Mouse (Mus musculus) limb, embryonic 13.5 days (tissue): ENCODE data around the gene Tcl1b4. TPM values are rescaled to one million over a fixed set of nuclear protein-coding genes. Genes with fewer than 3 reads are reported as not detected.
"Not testable (repeated sequence)": the region's sequence is repeated elsewhere in the genome, so short reads cannot be mapped to it uniquely, and the experiment has no call there.

Experiments used
- ATAC-seq: fragments of 200-750 bp; cut with Nextera tagmentation; 2 replicates; pipeline ENCODE4 v1.8.0; 2017; ENCODE audit warnings: low read depth, moderate number of reproducible peaks, moderate TSS enrichment; ENCODE audit not compliant: low FRiP score
- H3K27ac ChIP-seq: fragments of 300-500 bp; sonication (generic); 2 replicates; pipeline ENCODE4 v1.5.1; 2015; ENCODE audit warnings: inconsistent platforms, mild to moderate bottlenecking, moderate library complexity
- H3K27me3 ChIP-seq: fragments of 300-500 bp; sonication (generic); 2 replicates; pipeline ENCODE4 v1.6.1; 2015; ENCODE audit warnings: mild to moderate bottlenecking, inconsistent platforms
- H3K36me3 ChIP-seq: fragments of 300-500 bp; sonication (generic); 2 replicates; pipeline ENCODE4 v1.6.1; 2015; ENCODE audit warnings: inconsistent platforms, mild to moderate bottlenecking, moderate library complexity
- H3K4me1 ChIP-seq: fragments of 300-500 bp; sonication (generic); 2 replicates; pipeline ENCODE4 v1.6.1; 2015; ENCODE audit warnings: inconsistent platforms
- H3K4me2 ChIP-seq: fragments of 300-500 bp; sonication (generic); replicated peaks from 2 replicates; pipeline ENCODE4 v1.6.1; 2015; ENCODE audit warnings: inconsistent platforms, mild to moderate bottlenecking, moderate library complexity
- H3K4me3 ChIP-seq: fragments of 300-500 bp; sonication (generic); 2 replicates; pipeline ENCODE4 v1.5.1; 2015; ENCODE audit warnings: moderate library complexity, mild to moderate bottlenecking, inconsistent platforms
- H3K9ac ChIP-seq: fragments of 300-500 bp; sonication (generic); 2 replicates; pipeline ENCODE4 v1.6.1; 2015; ENCODE audit warnings: mild to moderate bottlenecking, inconsistent platforms
- H3K9me3 ChIP-seq: fragments of 300-500 bp; sonication (generic); 2 replicates; pipeline ENCODE4 v1.6.1; 2016; ENCODE audit warnings: inconsistent platforms
- WGBS: fragments of 180-500 bp; shearing (Covaris S2); methylation state at CpG from one replicate; pipeline ENCODE4 v1.1.7; 2015; 5-methylcytosine and 5-hydroxymethylcytosine counted together
- polyA plus RNA-seq: library from polyadenylated mRNA; unstranded; fragments of >200 nt; fragmentation: Nextera tagmentation; extraction: Ambion mirVana; gene quantifications from 2 replicates; pipeline ENCODE4 v1.2.1, GENCODE M21; 2015

Tcl1b4 gene
- not detected in 2 replicates for polyA plus RNA-seq

- not testable (repeated sequence) for H3K9ac ChIP-seq, H3K4me1 ChIP-seq, H3K4me3 ChIP-seq, ATAC-seq, H3K27ac ChIP-seq, H3K27me3 ChIP-seq, H3K9me3 ChIP-seq, H3K36me3 ChIP-seq, H3K4me2 ChIP-seq
- 76% methylated on average over 1 of the region's 1 CpGs for WGBS
Observed at GRCm38 (mm10) chr12:105201657-105202056, at the start of gene Tcl1b4. Gene Tcl1b4, plus strand, starts transcription at chr12:105201957.

- not testable (repeated sequence) for H3K36me3 ChIP-seq, H3K9ac ChIP-seq, ATAC-seq, H3K4me1 ChIP-seq, H3K9me3 ChIP-seq, H3K4me3 ChIP-seq, H3K27me3 ChIP-seq, H3K4me2 ChIP-seq, H3K27ac ChIP-seq
- WGBS: 77% methylated on average over 4 of the region's 4 CpGs
Observed at GRCm38 (mm10) chr12:105155286-105155685, 46.5 kb upstream of the Tcl1b4 start.

DNA sequence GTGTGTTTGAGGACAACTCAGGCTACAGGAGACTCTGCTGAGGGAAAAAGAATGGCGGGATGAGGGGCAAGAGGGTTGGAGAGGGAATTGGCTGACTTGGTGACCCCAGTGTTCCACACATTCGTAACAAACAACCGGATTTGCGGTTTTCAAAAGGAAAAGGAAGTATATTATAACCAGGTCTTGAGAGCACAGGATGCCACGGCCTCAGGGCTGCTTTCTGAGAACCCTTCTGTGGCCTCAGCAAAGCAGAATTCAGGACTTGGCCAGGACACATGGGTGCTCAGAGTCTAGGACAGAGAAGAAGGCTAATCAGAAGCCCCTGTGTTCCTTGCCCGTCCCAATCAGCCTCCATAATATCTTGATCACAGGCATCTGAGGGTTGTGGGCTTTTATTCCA, 42.9 kb upstream of the Tcl1b4 start:
- H3K27me3 ChIP-seq: no peaks in the 10 kb centered on the region
- H3K4me1 ChIP-seq: no peaks in the 10 kb centered on the region
- no peaks in the 10 kb centered on the region for H3K36me3 ChIP-seq
- H3K9me3 ChIP-seq: no peaks in the 10 kb centered on the region
- no peak overlapping the region for H3K9ac ChIP-seq
- H3K4me2 ChIP-seq: no peak overlapping the region
- WGBS: 78% methylated on average over 6 of the region's 6 CpGs
- ATAC-seq: no peak
- H3K27ac ChIP-seq: no peak overlapping the region
- no peak overlapping the region for H3K4me3 ChIP-seq

DNA sequence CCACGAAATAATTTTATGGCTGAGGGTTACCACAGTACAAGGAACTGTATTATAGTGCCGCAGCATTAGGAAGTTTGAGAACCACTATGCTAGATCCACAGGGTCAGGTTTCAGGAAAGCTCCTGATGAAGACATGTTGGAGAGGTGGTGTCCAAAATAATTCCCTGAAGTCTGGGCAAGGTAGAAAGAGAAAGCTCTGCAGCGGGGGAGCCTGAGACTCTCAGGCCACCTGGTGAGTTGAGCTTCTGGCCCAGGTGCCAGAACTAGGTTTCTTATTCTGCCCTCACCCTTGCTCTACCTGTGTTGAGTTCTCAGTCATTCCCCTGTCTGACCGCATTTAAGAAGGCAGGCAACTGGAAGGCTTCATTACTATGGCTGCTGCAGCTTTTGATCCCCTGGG, 42.4 kb upstream of the Tcl1b4 start, which contains the start of gene Tcl1b1:
Gene Tcl1b1 (plus strand): TSS at position 301 of the 400 bp plus-strand sequence.
- H3K36me3 ChIP-seq: no peaks in the 10 kb centered on the region
- H3K9me3 ChIP-seq: no peaks in the 10 kb centered on the region
- no peak for ATAC-seq
- no peaks in the 10 kb centered on the region for H3K4me1 ChIP-seq
- no peaks in the 10 kb centered on the region for H3K27me3 ChIP-seq
- H3K4me2 ChIP-seq: no peak within 1 kb of the TSS
- WGBS: 72% methylated on average over 4 of the region's 4 CpGs
- H3K4me3 ChIP-seq: no peak within 1 kb of the TSS
- H3K27ac ChIP-seq: no peak within 1 kb of the TSS
- no peak within 1 kb of the TSS for H3K9ac ChIP-seq

DNA sequence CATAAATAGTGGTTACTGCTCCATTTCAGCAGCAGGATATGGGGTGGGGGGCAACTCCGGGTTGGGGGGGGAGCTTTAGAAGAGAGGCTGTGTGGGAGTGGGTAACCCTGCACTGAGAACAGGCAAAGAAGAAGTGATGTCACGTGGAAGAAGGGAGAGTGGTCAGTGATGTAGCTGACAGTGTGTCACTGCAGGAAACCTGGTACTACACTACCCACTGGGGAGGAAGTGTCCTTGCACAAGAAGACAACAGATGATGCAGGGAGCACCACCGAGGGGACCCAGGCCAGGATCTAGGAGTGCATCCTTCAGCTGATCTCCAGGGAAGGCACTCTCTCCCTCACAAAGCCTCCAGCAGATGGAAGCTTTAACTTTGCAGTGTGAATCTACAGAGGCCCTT, 35.0 kb upstream of the Tcl1b4 start:
- Histone ChIP-seq H3K4me3 (no peak overlapping the region), H3K27me3 (no peaks in the 10 kb centered on the region), H3K36me3 (no peaks in the 10 kb centered on the region), H3K4me1 (no peaks in the 10 kb centered on the region), H3K4me2 (no peak overlapping the region), H3K27ac (no peak overlapping the region), H3K9ac (no peak overlapping the region), H3K9me3 (no peaks in the 10 kb centered on the region)
- ATAC-seq: no peak
- 76% methylated on average over 3 of the region's 3 CpGs for WGBS

GRCm38 (mm10) chr12:105173366-105173765, 28.4 kb upstream of the Tcl1b4 start:
- Histone ChIP-seq H3K9ac (no peak overlapping the region), H3K4me1 (no peaks in the 10 kb centered on the region), H3K27me3 (no peaks in the 10 kb centered on the region), H3K4me3 (no peak overlapping the region), H3K27ac (no peak overlapping the region), H3K4me2 (no peak overlapping the region), H3K36me3 (no peaks in the 10 kb centered on the region), H3K9me3 (no peaks in the 10 kb centered on the region)
- WGBS: 88% methylated on average over 2 of the region's 2 CpGs
- ATAC-seq: no peak

DNA sequence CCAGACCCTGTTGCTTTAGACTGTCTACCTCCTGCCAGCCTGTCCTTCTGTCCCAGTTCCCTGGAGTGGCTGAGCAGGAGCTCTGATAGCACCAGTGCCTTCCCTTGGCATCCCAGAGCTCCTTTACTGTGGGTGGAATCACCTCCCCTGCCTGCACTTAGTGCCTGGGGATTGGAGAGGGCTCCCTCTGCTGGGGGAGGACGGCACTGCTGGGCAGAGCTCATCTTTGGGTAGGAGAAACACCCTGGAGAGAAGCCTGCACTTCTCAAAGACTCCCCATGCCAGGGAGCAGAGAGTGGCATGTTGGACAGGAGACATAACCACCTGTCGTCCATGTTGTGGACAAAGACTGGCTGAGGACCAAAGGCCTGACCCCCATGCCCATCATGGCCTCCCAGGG, 27.4 kb upstream of the Tcl1b4 start:
- not testable (repeated sequence) for H3K9me3 ChIP-seq, H3K4me3 ChIP-seq, ATAC-seq, H3K9ac ChIP-seq, H3K4me1 ChIP-seq, H3K27ac ChIP-seq, H3K4me2 ChIP-seq, H3K27me3 ChIP-seq, H3K36me3 ChIP-seq
- WGBS: 38% methylated on average over 2 of the region's 2 CpGs

DNA sequence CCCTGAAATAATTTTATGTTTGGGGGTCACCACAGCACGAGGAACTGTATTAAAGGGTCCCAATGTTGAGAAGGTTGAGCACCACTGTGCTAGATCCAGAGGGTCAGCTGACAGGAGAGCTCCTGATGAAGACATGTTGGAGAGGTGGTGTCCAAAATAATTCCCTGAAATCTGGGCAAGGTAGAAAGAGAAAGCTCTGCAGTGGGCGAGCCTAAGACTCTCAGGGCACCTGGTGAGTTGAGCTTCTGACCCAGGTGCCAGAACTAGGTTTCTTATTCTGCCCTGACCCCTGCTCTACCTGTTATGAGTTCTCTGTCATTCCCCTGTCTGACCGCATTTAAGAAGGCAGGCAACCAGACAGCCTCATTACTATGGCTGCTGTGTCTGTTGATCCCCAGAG, 25.7 kb upstream of the Tcl1b4 start, which contains the start of gene Tcl1b5:
Gene Tcl1b5 (plus strand): TSS at position 301 of the 400 bp plus-strand sequence.
- not testable (repeated sequence) for H3K9me3 ChIP-seq, H3K4me1 ChIP-seq, H3K4me2 ChIP-seq, H3K4me3 ChIP-seq, ATAC-seq, H3K36me3 ChIP-seq, H3K27ac ChIP-seq, H3K27me3 ChIP-seq, H3K9ac ChIP-seq
- WGBS: 65% methylated on average over 3 of the region's 3 CpGs

GRCm38 (mm10) chr12:105181040-105181644, 20.6 kb upstream of the Tcl1b4 start:
- H3K27ac ChIP-seq, H3K27me3 ChIP-seq, H3K4me1 ChIP-seq, H3K4me3 ChIP-seq, ATAC-seq, H3K9ac ChIP-seq, H3K4me2 ChIP-seq, H3K36me3 ChIP-seq, H3K9me3 ChIP-seq: not testable (repeated sequence)
- WGBS: 61% methylated on average over 4 of the region's 4 CpGs

GRCm38 (mm10) chr12:105188980-105189379, 12.8 kb upstream of the Tcl1b4 start:
- H3K4me3 ChIP-seq, H3K27me3 ChIP-seq, H3K36me3 ChIP-seq, ATAC-seq, H3K4me2 ChIP-seq, H3K9ac ChIP-seq, H3K27ac ChIP-seq, H3K9me3 ChIP-seq, H3K4me1 ChIP-seq: not testable (repeated sequence)
- WGBS: 46% methylated on average over 2 of the region's 2 CpGs

DNA sequence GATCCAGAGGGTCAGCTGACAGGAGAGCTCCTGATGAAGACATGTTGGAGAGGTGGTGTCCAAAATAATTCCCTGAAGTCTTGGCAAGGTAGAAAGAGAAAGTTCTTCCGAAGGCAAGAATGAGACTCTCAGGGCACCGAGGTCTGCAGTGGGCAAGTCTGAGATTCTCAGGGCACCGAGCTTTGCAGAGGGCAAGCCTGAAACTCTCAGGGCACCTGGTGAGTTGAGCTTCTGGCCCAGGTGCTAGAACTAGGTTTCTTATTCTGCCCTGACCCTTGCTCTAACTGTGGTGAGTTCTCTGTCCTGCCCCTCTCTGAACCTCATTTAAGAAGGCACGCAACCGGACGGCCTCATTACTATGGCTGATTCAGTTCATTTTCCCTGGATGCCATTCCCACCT, 11.0 kb upstream of the Tcl1b4 start, which contains the start of gene Tcl1b3:
Gene Tcl1b3 (plus strand): TSS at position 301 of the 400 bp plus-strand sequence.
- H3K27me3 ChIP-seq, H3K4me1 ChIP-seq, H3K9me3 ChIP-seq, H3K4me2 ChIP-seq, H3K27ac ChIP-seq, H3K9ac ChIP-seq, ATAC-seq, H3K36me3 ChIP-seq, H3K4me3 ChIP-seq: not testable (repeated sequence)
- WGBS: 90% methylated on average over 6 of the region's 6 CpGs

- 74% methylated on average over 7 of the region's 7 CpGs for WGBS
- not testable (repeated sequence) for H3K4me3 ChIP-seq, H3K4me2 ChIP-seq, H3K9me3 ChIP-seq, H3K4me1 ChIP-seq, ATAC-seq, H3K36me3 ChIP-seq, H3K27ac ChIP-seq, H3K9ac ChIP-seq, H3K27me3 ChIP-seq
Observed at GRCm38 (mm10) chr12:105199684-105200497, 1.9 kb upstream of the Tcl1b4 start.
